Mouse (Mus musculus): Measurements from ENCODE around the gene Actl6b. TPM values are rescaled to one million over a fixed set of nuclear protein-coding genes. Genes with fewer than 3 reads are reported as not detected.

Actl6b gene
- polyA plus RNA-seq, 1 experiment from 2014 or later, result 0.70 TPM

- Histone ChIP-seq H3K4me3 (ENCODE audit: low read depth, low read length) (no peak overlapping the region), H3K4me2 (no peak overlapping the region), H3K27me3 (replicated peaks; ENCODE audit: control insufficient read depth, insufficient read depth, low read length) (peaks cover 15% of the 10 kb centered on the region), H3K4me1 (replicated peaks; ENCODE audit: control insufficient read depth, insufficient read depth, low read length) (peaks cover 6% of the 10 kb centered on the region), H3K36me3 (ENCODE audit: control insufficient read depth, insufficient read depth, low read length) (peaks cover 4% of the 10 kb centered on the region; the same call in 1 of the 2 replicates), H3K9me3 (ENCODE audit: control insufficient read depth, low read length) (no peaks in the 10 kb centered on the region), H3K9ac (ENCODE audit: low read depth, low read length) (no peak overlapping the region), H3K27ac (ENCODE audit: low read depth, low read length) (no peak overlapping the region)
- 57% methylated on average over 6 of the region's 6 CpGs for WGBS
- ATAC-seq (replicated peaks; ENCODE audit: low FRiP score), result no peak
- DNase-seq (ENCODE audit: low spot score), result no peak
These were observed 26.9 kb downstream of the Actl6b start for GRCm38 (mm10) chr5:137580246-137580645.

GRCm38 (mm10) chr5:137582702-137583101, 29.4 kb downstream of the Actl6b start:
- Histone ChIP-seq H3K4me2 (no peak overlapping the region), H3K27ac (ENCODE audit: low read depth, low read length) (no peak overlapping the region), H3K27me3 (replicated peaks; ENCODE audit: control insufficient read depth, insufficient read depth, low read length) (peaks cover 15% of the 10 kb centered on the region), H3K4me1 (replicated peaks; ENCODE audit: control insufficient read depth, insufficient read depth, low read length) (peaks cover 6% of the 10 kb centered on the region), H3K9ac (ENCODE audit: low read depth, low read length) (no peak overlapping the region), H3K36me3 (ENCODE audit: control insufficient read depth, insufficient read depth, low read length) (peaks cover 3% of the 10 kb centered on the region; the same call in 1 of the 2 replicates), H3K9me3 (ENCODE audit: control insufficient read depth, low read length) (no peaks in the 10 kb centered on the region), H3K4me3 (ENCODE audit: low read depth, low read length) (no peak overlapping the region)
- 46% methylated on average over 8 of the region's 8 CpGs for WGBS
- ATAC-seq (replicated peaks; ENCODE audit: low FRiP score) (no peak), DNase-seq (ENCODE audit: low spot score) (no peak)

GRCm38 (mm10) chr5:137583670-137584169, 30.4 kb downstream of the Actl6b start:
- no peak for DNase-seq (ENCODE audit: low spot score)
- peak overlapping the region; percentile 33 for H3K4me3 ChIP-seq (ENCODE audit: low read depth, low read length)
- no peak overlapping the region for H3K27ac ChIP-seq (ENCODE audit: low read depth, low read length)
- peaks cover 15% of the 10 kb centered on the region for H3K27me3 ChIP-seq (replicated peaks; ENCODE audit: control insufficient read depth, insufficient read depth, low read length)
- H3K36me3 ChIP-seq (ENCODE audit: control insufficient read depth, insufficient read depth, low read length), result no peaks in the 10 kb centered on the region; the same call in 1 of the 2 replicates
- 21% methylated on average over 27 of the region's 27 CpGs for WGBS
- H3K9me3 ChIP-seq (ENCODE audit: control insufficient read depth, low read length), result no peaks in the 10 kb centered on the region
- ATAC-seq (replicated peaks; ENCODE audit: low FRiP score), result no peak
- H3K4me1 ChIP-seq (replicated peaks; ENCODE audit: control insufficient read depth, insufficient read depth, low read length), result peaks cover 6% of the 10 kb centered on the region
- peak overlapping the region; percentile 54 for H3K4me2 ChIP-seq
- no peak overlapping the region for H3K9ac ChIP-seq (ENCODE audit: low read depth, low read length)

GRCm38 (mm10) chr5:137584976-137585375, 31.7 kb downstream of the Actl6b start:
- Histone ChIP-seq H3K27ac (ENCODE audit: low read depth, low read length) (no peak overlapping the region), H3K27me3 (replicated peaks; ENCODE audit: control insufficient read depth, insufficient read depth, low read length) (peaks cover 15% of the 10 kb centered on the region), H3K36me3 (ENCODE audit: control insufficient read depth, insufficient read depth, low read length) (no peaks in the 10 kb centered on the region; the same call in 1 of the 2 replicates), H3K9me3 (ENCODE audit: control insufficient read depth, low read length) (no peaks in the 10 kb centered on the region), H3K4me3 (ENCODE audit: low read depth, low read length) (no peak overlapping the region), H3K4me1 (replicated peaks; ENCODE audit: control insufficient read depth, insufficient read depth, low read length) (peaks cover 6% of the 10 kb centered on the region), H3K4me2 (no peak overlapping the region), H3K9ac (ENCODE audit: low read depth, low read length) (no peak overlapping the region)
- 29% methylated on average over 8 of the region's 8 CpGs for WGBS
- ATAC-seq (replicated peaks; ENCODE audit: low FRiP score) (no peak), DNase-seq (ENCODE audit: low spot score) (no peak)

- no peaks in the 10 kb centered on the region for H3K9me3 ChIP-seq (ENCODE audit: control insufficient read depth, low read length)
- DNase-seq (ENCODE audit: low spot score), result no peak
- no peak overlapping the region for H3K4me3 ChIP-seq (ENCODE audit: low read depth, low read length)
- no peak overlapping the region for H3K4me2 ChIP-seq
- no peaks in the 10 kb centered on the region; the same call in 1 of the 2 replicates for H3K36me3 ChIP-seq (ENCODE audit: control insufficient read depth, insufficient read depth, low read length)
- no peak for ATAC-seq (replicated peaks; ENCODE audit: low FRiP score)
- WGBS, result 75% methylated on average over 5 of the region's 5 CpGs
- H3K4me1 ChIP-seq (replicated peaks; ENCODE audit: control insufficient read depth, insufficient read depth, low read length), result no peaks in the 10 kb centered on the region
- H3K27me3 ChIP-seq (replicated peaks; ENCODE audit: control insufficient read depth, insufficient read depth, low read length), result no peaks in the 10 kb centered on the region
- H3K27ac ChIP-seq (ENCODE audit: low read depth, low read length), result no peak overlapping the region
- H3K9ac ChIP-seq (ENCODE audit: low read depth, low read length), result no peak overlapping the region
These were observed 37.2 kb downstream of the Actl6b start for GRCm38 (mm10) chr5:137590507-137590906.

- H3K4me1 ChIP-seq (replicated peaks; ENCODE audit: control insufficient read depth, insufficient read depth, low read length), result peaks cover 14% of the 10 kb centered on the region
- DNase-seq (ENCODE audit: low spot score) (no peak), ATAC-seq (replicated peaks; ENCODE audit: low FRiP score) (no peak)
- H3K9ac ChIP-seq (ENCODE audit: low read depth, low read length), result no peak overlapping the region
- H3K27ac ChIP-seq (ENCODE audit: low read depth, low read length), result no peak overlapping the region
- peaks cover 4% of the 10 kb centered on the region for H3K36me3 ChIP-seq (ENCODE audit: control insufficient read depth, insufficient read depth, low read length)
- no peaks in the 10 kb centered on the region for H3K9me3 ChIP-seq (ENCODE audit: control insufficient read depth, low read length)
- H3K4me3 ChIP-seq (ENCODE audit: low read depth, low read length), result no peak overlapping the region
- H3K27me3 ChIP-seq (replicated peaks; ENCODE audit: control insufficient read depth, insufficient read depth, low read length), result no peaks in the 10 kb centered on the region
- no peak overlapping the region for H3K4me2 ChIP-seq
- 80% methylated on average over 7 of the region's 7 CpGs for WGBS
These were observed 42.6 kb downstream of the Actl6b start for GRCm38 (mm10) chr5:137595921-137596320.

GRCm38 (mm10) chr5:137596601-137597261, 43.4 kb downstream of the Actl6b start:
- WGBS, result 32% methylated on average over 30 of the region's 30 CpGs
- Histone ChIP-seq H3K4me3 (ENCODE audit: low read depth, low read length) (peak overlapping the region; percentile 7; the same call in 1 of the 2 replicates), H3K4me1 (replicated peaks; ENCODE audit: control insufficient read depth, insufficient read depth, low read length) (peaks cover 14% of the 10 kb centered on the region), H3K27ac (ENCODE audit: low read depth, low read length) (peak overlapping the region; percentile 3; the same call in 1 of the 2 replicates), H3K9ac (ENCODE audit: low read depth, low read length) (no peak overlapping the region), H3K36me3 (ENCODE audit: control insufficient read depth, insufficient read depth, low read length) (peaks cover 4% of the 10 kb centered on the region), H3K9me3 (ENCODE audit: control insufficient read depth, low read length) (no peaks in the 10 kb centered on the region), H3K4me2 (peak overlapping the region; percentile 58), H3K27me3 (replicated peaks; ENCODE audit: control insufficient read depth, insufficient read depth, low read length) (no peaks in the 10 kb centered on the region)
- no peak for ATAC-seq (replicated peaks; ENCODE audit: low FRiP score)
- no peak for DNase-seq (ENCODE audit: low spot score)

- no peak for DNase-seq (ENCODE audit: low spot score)
- H3K36me3 ChIP-seq (ENCODE audit: control insufficient read depth, insufficient read depth, low read length), result peaks cover 4% of the 10 kb centered on the region
- H3K4me1 ChIP-seq (replicated peaks; ENCODE audit: control insufficient read depth, insufficient read depth, low read length), result peaks cover 19% of the 10 kb centered on the region
- 79% methylated on average over 6 of the region's 6 CpGs for WGBS
- ATAC-seq (replicated peaks; ENCODE audit: low FRiP score), result no peak
- peak overlapping the region; percentile 47 for H3K27ac ChIP-seq (ENCODE audit: low read depth, low read length)
- H3K9ac ChIP-seq (ENCODE audit: low read depth, low read length), result 0 out of 2 replicates have a peak overlapping the region, but pooled peaks have one; percentile 3
- H3K27me3 ChIP-seq (replicated peaks; ENCODE audit: control insufficient read depth, insufficient read depth, low read length), result no peaks in the 10 kb centered on the region
- no peaks in the 10 kb centered on the region for H3K9me3 ChIP-seq (ENCODE audit: control insufficient read depth, low read length)
- no peak overlapping the region for H3K4me3 ChIP-seq (ENCODE audit: low read depth, low read length)
- H3K4me2 ChIP-seq, result peak overlapping the region; percentile 58
These were observed 44.3 kb downstream of the Actl6b start for GRCm38 (mm10) chr5:137597625-137598024.

All from liver, embryonic 11.5 days (tissue).